Mouse (Mus musculus) midbrain, embryonic 13.5 days (tissue): ENCODE data around the gene Cd2. TPM values are rescaled to one million over a fixed set of nuclear protein-coding genes. Genes with fewer than 3 reads are reported as not detected.

Experiments
- ATAC-seq: fragments of 200-750 bp; cut with Nextera tagmentation; 2 replicates; pipeline ENCODE4 v1.8.0; 2017; ENCODE audit warnings: mild to moderate bottlenecking, moderate TSS enrichment, moderate library complexity
- H3K27ac ChIP-seq: fragments of 300-500 bp; sonication (generic); 2 replicates; pipeline ENCODE4 v1.5.1; 2015; ENCODE audit warnings: inconsistent platforms, mild to moderate bottlenecking, moderate library complexity
- H3K27me3 ChIP-seq: fragments of 300-500 bp; sonication (generic); 2 replicates; pipeline ENCODE4 v1.6.1; 2015; ENCODE audit warnings: mild to moderate bottlenecking, inconsistent platforms
- H3K36me3 ChIP-seq: fragments of 300-500 bp; sonication (generic); 2 replicates; pipeline ENCODE4 v1.6.1; 2015; ENCODE audit warnings: mild to moderate bottlenecking, inconsistent platforms
- H3K4me1 ChIP-seq: fragments of 300-500 bp; sonication (generic); replicated peaks from 2 replicates; pipeline ENCODE4 v1.6.1; 2015; ENCODE audit warnings: inconsistent platforms
- H3K4me2 ChIP-seq: fragments of 300-500 bp; sonication (generic); replicated peaks from 2 replicates; pipeline ENCODE4 v1.6.1; 2015; ENCODE audit warnings: moderate library complexity, mild to moderate bottlenecking, inconsistent platforms
- H3K4me3 ChIP-seq: fragments of 300-500 bp; sonication (generic); replicated peaks from 2 replicates; pipeline ENCODE4 v1.5.1; 2015; ENCODE audit warnings: mild to moderate bottlenecking, inconsistent platforms
- H3K9ac ChIP-seq: fragments of 300-500 bp; sonication (generic); replicated peaks from 2 replicates; pipeline ENCODE4 v1.6.1; 2015; ENCODE audit warnings: mild to moderate bottlenecking, inconsistent platforms
- H3K9me3 ChIP-seq: fragments of 300-500 bp; sonication (generic); 2 replicates; pipeline ENCODE4 v1.6.1; 2016; ENCODE audit warnings: mild to moderate bottlenecking, inconsistent platforms
- WGBS: fragments of 180-500 bp; shearing (Covaris S2); methylation state at CpG from one replicate; pipeline ENCODE4 v1.1.7; 2015; 5-methylcytosine and 5-hydroxymethylcytosine counted together
- polyA plus RNA-seq: library from polyadenylated mRNA; unstranded; fragments of >200 nt; fragmentation: Nextera tagmentation; extraction: Ambion mirVana; gene quantifications from 2 replicates; pipeline ENCODE4 v1.2.1, GENCODE M21; 2015

The Cd2 gene
- polyA plus RNA-seq, 1 experiment from 2014 or later: 0.13 TPM

DNA sequence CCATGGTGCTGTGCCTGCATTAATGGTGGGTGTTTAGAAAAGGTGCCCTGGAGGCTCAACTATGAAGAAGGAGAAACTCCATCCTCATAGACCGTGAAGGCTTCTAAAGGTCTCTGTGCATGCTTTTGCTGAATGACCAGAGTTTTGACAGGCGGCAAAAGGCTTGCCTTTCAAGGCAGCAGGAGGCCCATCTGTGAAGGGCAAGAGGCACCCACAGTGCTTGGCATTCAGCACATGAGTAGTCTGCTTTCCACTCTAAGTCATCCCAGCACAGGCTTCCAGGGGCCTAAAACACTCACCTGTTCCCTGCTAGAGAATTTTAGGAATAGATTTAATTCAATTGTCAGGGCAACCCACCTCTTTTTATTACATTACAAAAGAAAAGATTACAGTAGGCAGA lies 17.3 kb upstream of the Cd2 start:
- Histone ChIP-seq H3K4me2 (no peak overlapping the region), H3K9ac (no peak overlapping the region), H3K4me1 (peaks cover 24% of the 10 kb centered on the region), H3K27ac (no peak overlapping the region), H3K9me3 (no peaks in the 10 kb centered on the region), H3K36me3 (no peaks in the 10 kb centered on the region), H3K27me3 (peaks cover 4% of the 10 kb centered on the region; the same call in 1 of the 2 replicates), H3K4me3 (no peak overlapping the region)
- 77% methylated on average over 2 of the region's 2 CpGs for WGBS
- ATAC-seq: no peak

DNA sequence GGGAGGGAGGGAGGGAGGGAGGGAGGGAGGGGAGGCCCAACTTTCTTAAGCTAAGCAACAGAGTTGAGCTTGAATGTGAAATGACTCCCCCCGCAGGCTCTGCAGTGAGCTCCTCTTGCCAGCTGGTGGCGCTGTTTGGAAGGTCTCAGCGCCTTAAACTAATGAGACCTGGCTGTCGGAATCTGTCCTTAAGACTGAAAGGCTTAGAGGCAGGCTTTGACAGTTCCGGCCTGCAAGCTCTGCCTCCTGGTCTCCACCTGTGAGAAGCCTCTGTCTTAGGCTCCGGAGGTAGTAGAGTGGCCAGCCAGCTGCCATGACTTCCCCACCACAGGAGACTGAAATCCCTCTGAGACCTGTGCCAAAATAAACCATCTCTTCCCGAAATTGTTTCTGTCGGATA lies 16.4 kb upstream of the Cd2 start:
- Histone ChIP-seq H3K27me3 (peaks cover 4% of the 10 kb centered on the region; the same call in 1 of the 2 replicates), H3K27ac (no peak overlapping the region), H3K4me2 (no peak overlapping the region), H3K4me3 (no peak overlapping the region), H3K36me3 (no peaks in the 10 kb centered on the region), H3K4me1 (peaks cover 27% of the 10 kb centered on the region), H3K9me3 (no peaks in the 10 kb centered on the region), H3K9ac (no peak overlapping the region)
- 18% methylated on average over 8 of the region's 8 CpGs for WGBS
- peak; percentile 27; the same call in 1 of the 2 replicates for ATAC-seq

DNA sequence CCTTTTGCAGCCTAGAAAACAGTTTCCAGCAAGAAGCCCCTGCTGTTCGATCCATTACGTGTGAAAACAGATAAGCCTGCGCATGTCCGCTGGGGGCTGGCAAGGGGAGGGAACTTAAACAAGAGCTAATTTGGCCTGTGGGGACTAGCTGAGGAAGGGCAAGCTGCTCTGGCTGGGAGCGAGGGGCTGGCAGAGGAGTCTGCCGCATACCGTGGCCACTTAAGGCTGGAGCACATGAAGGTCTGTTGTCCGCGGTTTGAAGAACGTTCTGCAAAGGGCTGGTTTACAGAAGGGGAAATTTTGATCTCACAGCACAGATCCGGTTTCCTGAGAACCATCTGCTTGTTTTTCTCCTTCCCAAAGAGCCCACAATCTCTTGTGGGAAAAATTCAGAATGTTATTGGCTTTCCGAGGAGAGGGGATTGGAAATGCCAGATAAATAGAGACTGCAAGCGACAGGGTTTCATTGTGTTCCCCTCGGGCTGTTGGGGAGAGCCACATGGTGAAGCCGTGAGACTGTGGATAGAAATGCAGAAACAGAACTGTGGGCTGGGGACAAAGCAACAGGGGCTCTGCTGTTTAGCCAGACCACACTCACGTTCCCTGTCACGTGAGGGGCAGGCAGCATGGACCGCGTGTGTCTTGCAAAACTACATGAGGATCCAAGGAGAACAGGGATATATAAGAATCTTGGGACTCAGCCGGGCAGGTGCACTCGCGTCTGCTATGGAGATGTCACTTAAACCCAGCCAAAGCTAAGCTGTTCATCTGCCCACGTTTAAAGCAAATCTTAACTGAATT lies 12.7 kb upstream of the Cd2 start:
- Histone ChIP-seq H3K27ac (peak overlapping the region; percentile 59), H3K9me3 (no peaks in the 10 kb centered on the region)

DNA sequence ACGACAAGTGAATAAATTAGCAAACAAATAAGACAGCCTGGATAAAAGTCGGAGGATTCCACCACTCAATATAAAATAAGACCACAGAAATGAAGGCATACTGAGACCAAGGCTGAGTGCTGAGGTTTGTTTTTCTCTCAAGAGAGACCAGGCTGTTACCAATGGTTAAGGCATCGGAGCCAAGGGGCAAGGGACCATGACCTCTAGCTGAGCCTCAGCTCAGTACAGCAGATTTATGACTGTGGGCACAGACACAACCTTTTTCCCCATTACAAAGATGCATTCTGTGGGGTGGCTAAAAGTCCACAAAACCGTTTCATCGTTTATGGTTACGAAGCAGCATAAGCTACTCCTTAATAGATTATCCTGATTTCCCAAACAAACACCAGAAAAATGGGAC lies 11.9 kb upstream of the Cd2 start:
- H3K27me3 ChIP-seq: peaks cover 4% of the 10 kb centered on the region; the same call in 1 of the 2 replicates
- no peak overlapping the region for H3K4me2 ChIP-seq
- H3K9ac ChIP-seq: no peak overlapping the region
- no peak for ATAC-seq
- WGBS: 78% methylated on average over 6 of the region's 6 CpGs
- H3K27ac ChIP-seq: 0 out of 2 replicates have a peak overlapping the region, but pooled peaks have one; percentile 59
- H3K9me3 ChIP-seq: no peaks in the 10 kb centered on the region
- H3K4me1 ChIP-seq: peaks cover 27% of the 10 kb centered on the region
- no peak overlapping the region for H3K4me3 ChIP-seq
- no peaks in the 10 kb centered on the region for H3K36me3 ChIP-seq

More for the DNA sequence above, 12.7 kb upstream of the Cd2 start:
- peak overlapping the region; percentile 44 for H3K4me2 ChIP-seq
- no peaks in the 10 kb centered on the region for H3K36me3 ChIP-seq
- ATAC-seq: peak; percentile 59
- H3K27me3 ChIP-seq: peaks cover 4% of the 10 kb centered on the region; the same call in 1 of the 2 replicates
- WGBS: 20% methylated on average over 23 of the region's 23 CpGs
- peak overlapping the region; percentile 48; the same call in 1 of the 2 replicates for H3K9ac ChIP-seq
- H3K4me3 ChIP-seq: peak overlapping the region; percentile 4; the same call in 1 of the 2 replicates
- peaks cover 27% of the 10 kb centered on the region for H3K4me1 ChIP-seq

DNA sequence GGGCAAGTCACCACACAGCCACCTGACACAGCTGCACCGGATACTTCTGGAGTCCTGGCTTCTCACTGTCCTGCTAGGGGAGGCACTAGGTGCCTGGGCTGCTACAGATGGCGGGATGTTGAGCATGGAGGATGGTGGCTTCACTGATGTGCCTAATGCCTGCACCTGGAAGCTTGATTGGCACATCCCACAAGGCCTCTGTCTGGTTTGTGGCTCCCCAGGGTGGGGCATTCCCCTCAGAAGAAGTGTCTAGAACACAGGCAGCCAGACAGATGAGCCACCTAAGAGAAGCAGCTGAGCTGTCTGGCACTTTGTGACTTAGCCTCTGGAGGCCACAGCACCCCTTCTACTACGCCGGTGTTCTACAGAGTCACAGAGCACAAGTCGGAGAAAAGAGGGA lies 9.5 kb upstream of the Cd2 start:
- Histone ChIP-seq H3K27ac (no peak overlapping the region), H3K36me3 (no peaks in the 10 kb centered on the region), H3K9ac (no peak overlapping the region), H3K4me3 (no peak overlapping the region), H3K27me3 (peaks cover 4% of the 10 kb centered on the region; the same call in 1 of the 2 replicates), H3K9me3 (no peaks in the 10 kb centered on the region), H3K4me2 (no peak overlapping the region), H3K4me1 (peaks cover 15% of the 10 kb centered on the region)
- ATAC-seq: no peak
- 96% methylated on average over 5 of the region's 5 CpGs for WGBS

DNA sequence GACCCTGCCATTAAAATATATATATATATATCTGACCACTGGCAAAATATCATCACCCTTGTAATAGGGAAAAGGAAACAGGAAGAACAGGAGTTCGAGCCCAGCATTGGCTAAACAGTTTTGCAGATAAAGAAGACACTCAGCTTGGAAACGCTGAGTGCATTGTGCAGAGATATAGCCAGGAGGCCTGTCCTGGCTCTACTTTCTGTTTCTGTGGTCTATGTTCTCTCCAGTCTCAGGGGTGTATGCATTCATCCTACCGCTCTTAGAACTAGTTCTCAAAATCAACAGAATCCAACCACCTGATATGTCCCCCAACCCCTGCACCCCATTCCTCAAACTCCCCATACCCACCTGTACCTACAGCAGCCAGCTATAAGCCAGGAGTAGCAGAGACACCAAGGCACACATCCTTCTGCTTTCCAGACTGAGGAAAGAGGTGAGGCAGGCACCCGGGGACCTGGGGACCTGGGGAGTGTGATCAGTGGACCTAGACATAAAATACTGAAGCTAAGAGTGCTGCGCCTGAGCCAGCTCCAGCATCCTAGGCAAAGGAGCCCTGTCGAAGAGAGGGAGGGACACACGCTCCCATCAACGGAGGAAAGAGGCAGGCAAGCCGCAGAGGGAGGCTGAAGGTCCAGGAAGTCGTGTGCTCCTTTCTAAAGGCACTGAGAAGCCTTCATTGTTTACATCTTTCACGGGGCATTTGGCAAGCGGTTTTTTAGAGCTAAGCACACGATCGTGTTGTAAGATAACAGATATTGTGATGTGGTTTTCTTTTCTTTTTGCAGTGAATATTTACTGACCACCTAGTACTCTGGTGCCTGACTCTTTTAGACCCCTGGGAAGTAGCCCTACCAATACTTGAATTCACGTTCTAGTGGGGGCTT lies 8.4 kb upstream of the Cd2 start:
- Histone ChIP-seq H3K4me3 (no peak overlapping the region), H3K27ac (no peak overlapping the region), H3K27me3 (peaks cover under 1% of the 10 kb centered on the region; the same call in 1 of the 2 replicates), H3K36me3 (no peaks in the 10 kb centered on the region), H3K4me2 (no peak overlapping the region), H3K9me3 (no peaks in the 10 kb centered on the region), H3K9ac (no peak overlapping the region), H3K4me1 (peaks cover 14% of the 10 kb centered on the region)
- 60% methylated on average over 15 of the region's 15 CpGs for WGBS
- no peak for ATAC-seq

DNA sequence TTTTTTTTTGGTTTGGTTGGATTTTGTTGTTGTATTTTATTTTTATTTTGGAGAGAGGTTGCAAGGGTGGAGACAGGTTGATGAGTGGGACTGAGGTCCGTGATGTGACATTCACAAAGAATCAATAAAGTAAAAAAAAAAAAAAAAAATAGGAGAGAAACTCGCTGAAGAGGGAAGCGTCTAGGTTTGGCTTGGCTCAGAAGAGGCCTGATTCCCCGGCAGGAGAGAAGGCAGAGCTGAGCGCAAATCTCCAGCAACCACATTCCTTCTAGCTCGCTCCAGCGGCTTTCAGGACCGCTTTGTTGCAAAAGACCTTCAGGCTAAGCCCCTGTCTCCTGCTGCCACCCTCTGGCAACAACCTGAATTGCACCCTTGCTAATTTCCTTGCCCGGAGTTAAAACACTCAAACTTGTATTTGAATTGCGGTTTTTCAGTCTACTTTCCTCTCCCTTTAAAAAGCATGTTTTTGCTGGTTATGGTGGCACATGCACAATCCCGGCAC lies 7.7 kb upstream of the Cd2 start:
- H3K9ac ChIP-seq: no peak overlapping the region
- 0 out of 2 replicates have a peak overlapping the region, but pooled peaks have one; percentile 5 for H3K4me2 ChIP-seq
- no peaks in the 10 kb centered on the region for H3K27me3 ChIP-seq
- H3K4me3 ChIP-seq: no peak overlapping the region
- H3K4me1 ChIP-seq: peaks cover 7% of the 10 kb centered on the region
- ATAC-seq: peak; percentile 74
- no peaks in the 10 kb centered on the region for H3K9me3 ChIP-seq
- H3K27ac ChIP-seq: no peak overlapping the region
- 5% methylated on average over 11 of the region's 11 CpGs for WGBS
- no peaks in the 10 kb centered on the region for H3K36me3 ChIP-seq

DNA sequence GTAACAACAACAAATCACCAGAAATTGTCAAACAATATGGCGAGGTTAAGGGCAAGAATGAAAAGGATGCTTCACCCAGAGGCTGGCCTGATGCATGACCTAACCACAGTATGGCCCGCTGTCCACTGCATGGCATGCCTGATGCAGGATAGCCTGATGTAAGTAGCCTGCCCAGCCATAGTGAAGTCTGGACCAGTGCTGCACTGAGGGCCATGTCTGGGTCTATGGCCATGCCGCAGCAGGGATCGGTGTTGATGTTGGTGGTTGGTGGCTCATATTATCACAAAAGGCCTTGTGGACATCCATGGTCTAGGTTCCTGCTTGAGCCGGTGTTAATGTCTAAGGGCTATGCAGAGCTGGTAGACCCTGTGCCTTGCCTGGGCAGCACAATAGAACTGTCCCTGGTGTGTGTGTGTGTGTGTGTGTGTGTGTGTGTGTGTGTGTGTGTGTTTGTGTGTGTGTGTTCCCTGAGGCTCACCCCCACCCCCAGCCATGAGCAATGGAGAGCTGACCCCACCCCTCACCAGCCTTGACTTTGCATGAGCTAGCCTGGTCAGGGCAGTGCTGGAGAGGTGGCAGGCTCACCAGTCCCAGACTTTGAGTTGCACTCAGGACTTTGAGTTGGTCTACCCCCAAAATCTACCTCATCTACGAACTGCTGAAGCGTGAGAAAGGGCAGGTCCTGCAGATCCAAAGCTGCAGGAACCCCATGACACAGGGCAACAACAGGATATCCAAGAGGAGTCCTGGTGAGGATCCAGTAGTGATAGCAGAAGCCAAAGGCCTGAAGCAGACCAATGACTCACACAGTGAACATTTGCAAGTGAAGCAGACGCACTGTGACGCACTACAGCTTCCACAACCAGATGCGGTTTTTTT lies 7.0 kb upstream of the Cd2 start:
- Histone ChIP-seq H3K9ac (no peak overlapping the region), H3K27me3 (no peaks in the 10 kb centered on the region), H3K27ac (no peak overlapping the region), H3K36me3 (no peaks in the 10 kb centered on the region), H3K4me2 (no peak overlapping the region), H3K4me1 (no peaks in the 10 kb centered on the region; the same call in 1 of the 2 replicates), H3K9me3 (no peaks in the 10 kb centered on the region), H3K4me3 (no peak overlapping the region)
- 69% methylated on average over 10 of the region's 10 CpGs for WGBS
- peak; percentile 59 for ATAC-seq

DNA sequence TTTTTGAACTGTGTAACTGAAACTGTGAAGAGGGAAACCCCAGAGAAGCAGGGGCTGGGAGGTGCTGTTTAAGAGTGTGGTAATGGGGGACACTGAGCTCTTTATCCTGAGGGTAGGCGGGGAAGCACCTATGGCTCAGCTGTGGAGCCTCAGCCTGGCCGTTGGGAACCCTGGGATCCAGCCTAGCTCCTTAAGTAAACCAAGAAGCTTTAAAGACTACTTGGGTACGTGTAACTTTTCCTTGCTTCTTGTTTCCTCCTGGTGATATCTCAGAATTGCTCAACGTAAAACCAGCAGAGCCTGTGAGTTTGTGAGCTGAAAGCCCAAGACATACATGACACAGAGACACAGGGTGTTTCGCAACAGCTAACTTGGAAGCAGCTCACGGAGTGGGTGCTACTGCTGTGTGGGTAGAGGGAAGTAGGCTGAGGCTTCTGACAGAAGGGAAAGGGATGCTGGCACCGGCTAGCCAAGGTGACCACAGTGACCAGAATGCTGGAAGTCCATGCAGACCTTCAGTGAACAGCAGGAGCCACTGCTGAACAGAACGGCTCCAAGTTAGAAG lies 5.9 kb upstream of the Cd2 start:
- H3K36me3 ChIP-seq: no peaks in the 10 kb centered on the region
- H3K4me1 ChIP-seq: no peaks in the 10 kb centered on the region
- H3K9me3 ChIP-seq: no peaks in the 10 kb centered on the region
- no peak overlapping the region for H3K4me3 ChIP-seq
- no peak overlapping the region for H3K27ac ChIP-seq
- 88% methylated on average over 8 of the region's 8 CpGs for WGBS
- H3K27me3 ChIP-seq: no peaks in the 10 kb centered on the region
- H3K4me2 ChIP-seq: no peak overlapping the region
- H3K9ac ChIP-seq: no peak overlapping the region
- no peak for ATAC-seq

DNA sequence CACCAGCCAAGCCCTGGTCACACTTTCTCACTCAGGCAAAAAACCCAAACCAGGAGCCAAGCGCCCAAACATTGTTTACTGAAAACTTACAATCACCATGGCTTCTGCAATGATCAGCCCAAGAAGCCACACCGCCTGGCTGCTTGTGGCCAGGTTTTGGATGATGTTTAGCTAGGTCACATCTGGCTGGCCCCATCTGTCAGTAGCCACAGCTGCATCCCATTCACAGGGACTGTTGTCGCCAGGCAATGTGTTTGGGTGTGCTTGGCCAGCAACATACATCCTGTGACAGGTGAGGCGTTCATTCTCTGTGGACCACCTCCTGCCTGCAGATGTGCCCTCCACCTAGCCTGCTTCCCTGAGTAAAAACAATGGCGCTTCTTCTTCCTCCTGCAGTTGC lies 4.9 kb upstream of the Cd2 start:
- 89% methylated on average over 5 of the region's 5 CpGs for WGBS
- no peak overlapping the region for H3K9ac ChIP-seq
- H3K4me3 ChIP-seq: no peak overlapping the region
- H3K27me3 ChIP-seq: no peaks in the 10 kb centered on the region
- no peaks in the 10 kb centered on the region for H3K9me3 ChIP-seq
- H3K36me3 ChIP-seq: no peaks in the 10 kb centered on the region
- H3K27ac ChIP-seq: no peak overlapping the region
- no peak for ATAC-seq
- no peak overlapping the region for H3K4me2 ChIP-seq
- H3K4me1 ChIP-seq: no peaks in the 10 kb centered on the region
